In the genomic region with DNA sequence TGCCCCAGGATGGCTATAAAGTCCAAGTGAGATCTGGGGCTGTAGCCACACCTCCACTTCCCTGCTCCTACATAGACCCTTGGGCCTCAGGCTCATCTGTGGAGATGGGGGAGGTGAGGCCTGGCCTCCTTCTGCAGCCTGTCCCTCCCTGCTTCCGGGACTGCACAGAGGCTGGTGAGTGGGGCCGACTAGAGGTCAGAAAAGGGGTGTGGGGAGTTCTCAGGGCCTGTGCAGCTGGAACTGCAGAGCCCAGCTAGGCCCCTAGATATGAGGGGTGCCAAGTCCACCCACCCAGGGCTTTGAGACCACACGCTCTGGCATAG, we compare ENCODE assay signal across 8 mouse cellular contexts. TPM values are rescaled to one million over a fixed set of nuclear protein-coding genes. Genes with fewer than 3 reads are reported as not detected.
DNase-seq lines count a peak whose midpoint lies in the region; ATAC-seq lines count a peak whose summit lies in the region.

No protein-coding gene starts in this region.

- no peaks in the 10 kb centered on the region for H3K27me3 ChIP-seq in embryonic facial prominence, embryonic 15.5 days
- no peaks in the 10 kb centered on the region for H3K27me3 ChIP-seq in hindbrain, embryonic 15.5 days

- 25% methylated on average over 3 of the region's 3 CpGs for WGBS in embryonic facial prominence, embryonic 15.5 days
- 49% methylated on average over 3 of the region's 3 CpGs for WGBS in hindbrain, embryonic 15.5 days

- peaks cover 45% of the 10 kb centered on the region for H3K36me3 ChIP-seq in embryonic facial prominence, embryonic 15.5 days
- H3K36me3 ChIP-seq in hindbrain, embryonic 15.5 days = peaks cover 26% of the 10 kb centered on the region

- peaks cover 26% of the 10 kb centered on the region for H3K4me1 ChIP-seq in embryonic facial prominence, embryonic 15.5 days
- H3K4me1 ChIP-seq in hindbrain, embryonic 15.5 days (replicated peaks) = peaks cover 15% of the 10 kb centered on the region

- peak; percentile 98 for DNase-seq in heart, adult 11 months
- DNase-seq in heart, postnatal 36 days = no peak
- DNase-seq in lung, postnatal 4 days = peak; percentile 60 to 70
- DNase-seq in left cerebral cortex, postnatal 25 days (ENCODE audit: low spot score in 2 of 2) = no peak
- no peak for DNase-seq in layer of hippocampus, postnatal 36 days

- peak; percentile 65 for ATAC-seq in embryonic facial prominence, embryonic 15.5 days (ENCODE audit: insufficient number of reproducible peaks, low FRiP score, low TSS enrichment, low read depth)
- ATAC-seq in hindbrain, embryonic 15.5 days (ENCODE audit: low FRiP score, low read depth) = peak; percentile 59; the same call in 1 of the 2 replicates
- ATAC-seq in erythroblast, adult 5-6 weeks (replicated peaks; ENCODE audit: low FRiP score, poor library complexity, severe bottlenecking) = no peak

- no peak overlapping the region for H3K4me2 ChIP-seq in embryonic facial prominence, embryonic 15.5 days (replicated peaks)
- no peak overlapping the region for H3K4me2 ChIP-seq in hindbrain, embryonic 15.5 days

- intact Hi-C loops in heart, postnatal 36 days (cut with DNase I) = loop anchor here (2.0 kb wide), 1 partner anchor 13 kb away; no protein-coding TSS in a partner anchor
- intact Hi-C loops in left cerebral cortex, postnatal 25 days (cut with DNase I) = no loop called here

- H3K27ac ChIP-seq in embryonic facial prominence, embryonic 15.5 days (replicated peaks) = peak overlapping the region; percentile 85
- peak overlapping the region; percentile 77 for H3K27ac ChIP-seq in hindbrain, embryonic 15.5 days (replicated peaks)

- no peaks in the 10 kb centered on the region for H3K9me3 ChIP-seq in embryonic facial prominence, embryonic 15.5 days (replicated peaks)
- no peaks in the 10 kb centered on the region for H3K9me3 ChIP-seq in hindbrain, embryonic 15.5 days

- H3K9ac ChIP-seq in embryonic facial prominence, embryonic 15.5 days = no peak overlapping the region
- no peak overlapping the region for H3K9ac ChIP-seq in hindbrain, embryonic 15.5 days

- no peak overlapping the region for H3K4me3 ChIP-seq in embryonic facial prominence, embryonic 15.5 days (replicated peaks)
- no peak overlapping the region for H3K4me3 ChIP-seq in hindbrain, embryonic 15.5 days

RNA-seq across cellular contexts. Expression of a gene that starts 21.5 kb away (rescaled TPM):
- 10 to 100 TPM; 14.8 to 22.8 TPM for total RNA-seq in heart, postnatal 36 days (2021)
- polyA plus RNA-seq in embryonic facial prominence, embryonic 15.5 days (2015; fragmentation: Nextera tagmentation; extraction: Ambion mirVana) = 17.7 and 19.8 TPM in 2 replicates
- 4.2 and 4.8 TPM in 2 replicates for polyA plus RNA-seq in hindbrain, embryonic 15.5 days (2015; fragmentation: Nextera tagmentation; extraction: Ambion mirVana)
- total RNA-seq in erythroblast, adult 5-6 weeks (2015; ENCODE audit: low replicate concordance) = not detected in 2 replicates
- total RNA-seq in erythroblast, adult 5-6 weeks (2017; ENCODE audit: low replicate concordance) = not detected in 2 replicates
- 1 to 10 TPM; 3.3 to 3.5 TPM for total RNA-seq in left cerebral cortex, postnatal 25 days (2021)
- total RNA-seq in layer of hippocampus, postnatal 36 days (2021) = 1 to 10 TPM; 2.8 to 3.6 TPM

RNA-seq across cellular contexts. Expression of a gene that starts 30.8 kb away (rescaled TPM):
- 1 to 10 TPM; 5.3 to 7.2 TPM for total RNA-seq in heart, postnatal 36 days (2021)
- 23.8 and 25.1 TPM in 2 replicates for polyA plus RNA-seq in embryonic facial prominence, embryonic 15.5 days (2015; fragmentation: Nextera tagmentation; extraction: Ambion mirVana)
- polyA plus RNA-seq in hindbrain, embryonic 15.5 days (2015; fragmentation: Nextera tagmentation; extraction: Ambion mirVana) = 14.3 and 14.8 TPM in 2 replicates
- total RNA-seq in erythroblast, adult 5-6 weeks (2015; ENCODE audit: low replicate concordance) = 1.9 and 6.7 TPM in 2 replicates
- 4.6 and 5.7 TPM in 2 replicates for total RNA-seq in erythroblast, adult 5-6 weeks (2017; ENCODE audit: low replicate concordance)
- 10 to 100 TPM; 12.4 to 13.9 TPM for total RNA-seq in left cerebral cortex, postnatal 25 days (2021)
- total RNA-seq in layer of hippocampus, postnatal 36 days (2021) = 10 to 100 TPM; 18.0 to 19.9 TPM

RNA-seq across cellular contexts. Expression of a gene that starts 43.2 kb away (rescaled TPM):
- 1 to 10 TPM; 9.0 to 9.7 TPM for total RNA-seq in heart, postnatal 36 days (2021)
- 20.5 and 21.0 TPM in 2 replicates for polyA plus RNA-seq in embryonic facial prominence, embryonic 15.5 days (2015; fragmentation: Nextera tagmentation; extraction: Ambion mirVana)
- 14.0 and 15.9 TPM in 2 replicates for polyA plus RNA-seq in hindbrain, embryonic 15.5 days (2015; fragmentation: Nextera tagmentation; extraction: Ambion mirVana)
- 0.58 and 4.2 TPM in 2 replicates for total RNA-seq in erythroblast, adult 5-6 weeks (2015; ENCODE audit: low replicate concordance)
- total RNA-seq in erythroblast, adult 5-6 weeks (2017; ENCODE audit: low replicate concordance) = 3.6 and 4.5 TPM in 2 replicates
- total RNA-seq in left cerebral cortex, postnatal 25 days (2021) = 10 to 100 TPM; 26.9 to 27.2 TPM
- 10 to 100 TPM; 33.4 to 33.9 TPM for total RNA-seq in layer of hippocampus, postnatal 36 days (2021)

RNA-seq across cellular contexts. Expression of a gene that starts 45.8 kb away (rescaled TPM):
- total RNA-seq in heart, postnatal 36 days (2021) = 10 to 100 TPM in 1 of 2 experiments, 1 to 10 TPM in 1; 6.0 to 10.0 TPM
- 6.4 and 7.3 TPM in 2 replicates for polyA plus RNA-seq in embryonic facial prominence, embryonic 15.5 days (2015; fragmentation: Nextera tagmentation; extraction: Ambion mirVana)
- 11.7 and 12.6 TPM in 2 replicates for polyA plus RNA-seq in hindbrain, embryonic 15.5 days (2015; fragmentation: Nextera tagmentation; extraction: Ambion mirVana)
- not detected in 2 replicates for total RNA-seq in erythroblast, adult 5-6 weeks (2015; ENCODE audit: low replicate concordance)
- not detected in 2 replicates for total RNA-seq in erythroblast, adult 5-6 weeks (2017; ENCODE audit: low replicate concordance)
- 10 to 100 TPM; 76.5 to 90.2 TPM for total RNA-seq in left cerebral cortex, postnatal 25 days (2021)
- 100 to 1,000 TPM; 103 to 107 TPM for total RNA-seq in layer of hippocampus, postnatal 36 days (2021)

Comparison
In these comparisons a context has a peak if more than half of its experiments do, and no peak if none do; other contexts are left out.
1. DNase-seq: peak in heart, adult 11 months (single experiment) and lung, postnatal 4 days (2 of 2); none in heart, postnatal 36 days (0 of 2), left cerebral cortex, postnatal 25 days (0 of 2) and layer of hippocampus, postnatal 36 days (0 of 2).